ENCODE assay signal across 28 mouse cellular contexts in genomic region chr4:53846326-53846725, GRCm38 (mm10).
"Had no signal": no experiment of that assay in that cellular context is flagged by ENCODE, and none has a peak within 500 bp of the region (broad histone marks: within the 10 kb centered on the region; RNA-seq: fewer than 3 reads in every experiment).

No protein-coding gene starts in this region.

- H3K4me2 ChIP-seq: embryonic facial prominence, embryonic 12.5 days; embryonic facial prominence, embryonic 13.5 days; embryonic facial prominence, embryonic 15.5 days; forebrain, embryonic 12.5 days; forebrain, embryonic 13.5 days; forebrain, embryonic 15.5 days had no signal

- H3K9me3 ChIP-seq: embryonic facial prominence, embryonic 10.5 days; embryonic facial prominence, embryonic 12.5 days; embryonic facial prominence, embryonic 13.5 days; embryonic facial prominence, embryonic 15.5 days; forebrain, embryonic 10.5 days; forebrain, embryonic 12.5 days; forebrain, embryonic 13.5 days; forebrain, embryonic 15.5 days had no signal

- H3K27ac ChIP-seq: embryonic facial prominence, embryonic 10.5 days; embryonic facial prominence, embryonic 12.5 days; embryonic facial prominence, embryonic 13.5 days; embryonic facial prominence, embryonic 15.5 days; forebrain, embryonic 10.5 days; forebrain, embryonic 12.5 days; forebrain, embryonic 13.5 days; forebrain, embryonic 15.5 days; gastrocnemius, adult 2 months; heart, adult 2 months had no signal

- H3K4me1 ChIP-seq: embryonic facial prominence, embryonic 12.5 days; embryonic facial prominence, embryonic 13.5 days; embryonic facial prominence, embryonic 15.5 days; forebrain, embryonic 12.5 days; forebrain, embryonic 13.5 days; forebrain, embryonic 15.5 days had no signal

- H3K9ac ChIP-seq: embryonic facial prominence, embryonic 12.5 days; embryonic facial prominence, embryonic 13.5 days; embryonic facial prominence, embryonic 15.5 days; forebrain, embryonic 12.5 days; forebrain, embryonic 13.5 days; forebrain, embryonic 15.5 days; forebrain, postnatal 0 days had no signal

- H3K27me3 ChIP-seq: embryonic facial prominence, embryonic 12.5 days; embryonic facial prominence, embryonic 13.5 days; embryonic facial prominence, embryonic 15.5 days; forebrain, embryonic 12.5 days; forebrain, embryonic 13.5 days; forebrain, embryonic 15.5 days had no signal

- H3K4me3 ChIP-seq: embryonic facial prominence, embryonic 10.5 days; embryonic facial prominence, embryonic 12.5 days; embryonic facial prominence, embryonic 13.5 days; embryonic facial prominence, embryonic 15.5 days; erythroblast, embryonic 14.5 days; forebrain, embryonic 10.5 days; forebrain, embryonic 12.5 days; forebrain, embryonic 13.5 days; forebrain, embryonic 15.5 days; gastrocnemius, adult 2 months; heart, adult 2 months had no signal

- H3K36me3 ChIP-seq: embryonic facial prominence, embryonic 12.5 days; forebrain, embryonic 15.5 days had no signal

- ATAC-seq: forebrain, embryonic 13.5 days; forebrain, embryonic 14.5 days; forebrain, embryonic 15.5 days; forebrain, embryonic 16.5 days; forebrain, postnatal 0 days had no signal

- DNase-seq: cerebellum, adult 2 months; cerebellum, adult 8-10 months; cerebellum, adult 9-10 months; cerebellum, adult 9-11 months; cerebellum, postnatal 10 days; cerebellum, postnatal 14 days; cerebellum, postnatal 25 days; cerebellum, postnatal 36 days; embryo, embryonic 11 days; forebrain, postnatal 0 days; gastrocnemius, adult 2 months; gastrocnemius, postnatal 10 days; gastrocnemius, postnatal 14 days; gastrocnemius, postnatal 25 days; gastrocnemius, postnatal 36 days; heart, adult 18-20 months; heart, adult 2 months had no signal
